Mouse (Mus musculus) heart, embryonic 10.5 days (tissue): Measurements from ENCODE around the gene Ubac2. TPM values are rescaled to one million over a fixed set of nuclear protein-coding genes. Genes with fewer than 3 reads are reported as not detected.

Experiments
- DNase-seq: peaks from one replicate; pipeline ENCODE4 v3.0.0-alpha.2; 2017; ENCODE audit warnings: low spot score
- H3K27ac ChIP-seq: fragments of 300-500 bp; sonication (generic); 2 replicates; pipeline ENCODE4 v1.5.1; 2016; ENCODE audit warnings: mild to moderate bottlenecking
- H3K27me3 ChIP-seq: fragments of 300-500 bp; sonication (generic); 2 replicates; pipeline ENCODE4 v1.6.1; 2016; ENCODE audit warnings: mild to moderate bottlenecking; ENCODE audit not compliant: poor library complexity, insufficient read depth, severe bottlenecking
- H3K36me3 ChIP-seq: fragments of 300-500 bp; sonication (generic); 2 replicates; pipeline ENCODE4 v1.6.1; 2016; ENCODE audit warnings: mild to moderate bottlenecking, moderate library complexity
- H3K4me1 ChIP-seq: fragments of 300-500 bp; sonication (generic); 2 replicates; pipeline ENCODE4 v1.6.1; 2016; ENCODE audit warnings: mild to moderate bottlenecking
- H3K4me3 ChIP-seq: fragments of 300-500 bp; sonication (generic); 2 replicates; pipeline ENCODE4 v1.5.1; 2016; ENCODE audit warnings: mild to moderate bottlenecking, moderate library complexity
- H3K9me3 ChIP-seq: fragments of 300-500 bp; sonication (generic); 2 replicates; pipeline ENCODE4 v1.6.1; 2016; ENCODE audit warnings: mild to moderate bottlenecking, moderate library complexity
- WGBS: fragments of 180-500 bp; shearing (Covaris S2); methylation state at CpG from one replicate; pipeline ENCODE4 v1.1.7; 2016; 5-methylcytosine and 5-hydroxymethylcytosine counted together
- polyA plus RNA-seq: library from polyadenylated mRNA; unstranded; fragments of >200 nt; fragmentation: Nextera tagmentation; extraction: Ambion mirVana; gene quantifications from 2 replicates; pipeline ENCODE4 v1.2.1, GENCODE M21; 2016

The Ubac2 gene
- polyA plus RNA-seq, 1 experiment from 2014 or later = 63.4 TPM

DNA sequence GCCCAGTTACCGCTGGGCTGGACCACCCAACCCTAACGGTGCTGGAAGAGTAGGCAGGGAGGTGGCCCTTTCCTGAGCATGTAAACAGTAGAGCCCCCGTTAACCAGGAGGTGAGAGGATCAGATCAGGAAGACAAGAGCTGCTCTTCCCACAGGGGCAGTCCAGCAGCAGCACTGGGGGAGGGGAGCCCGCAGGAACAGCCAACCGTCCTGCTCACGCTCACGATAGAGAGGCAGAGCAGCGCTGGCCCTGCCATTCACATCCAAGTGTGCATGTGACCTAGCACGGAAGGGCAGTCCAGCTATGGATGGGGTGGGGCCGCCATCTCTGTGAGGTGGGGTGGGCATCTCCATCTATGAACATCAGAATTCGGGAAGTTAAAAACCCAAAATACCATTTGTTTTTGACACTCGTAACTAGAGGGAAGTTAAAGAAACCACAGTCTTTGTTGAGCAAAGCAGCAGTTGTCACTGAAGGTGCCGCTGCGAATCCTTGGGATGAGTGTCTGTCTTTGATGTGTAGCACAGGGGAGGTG, 135.1 kb downstream of the Ubac2 start:
- Histone ChIP-seq H3K27me3 (no peaks in the 10 kb centered on the region), H3K36me3 (peaks cover 36% of the 10 kb centered on the region), H3K27ac (no peak overlapping the region), H3K4me1 (peaks cover 45% of the 10 kb centered on the region), H3K4me3 (no peak overlapping the region), H3K9me3 (no peaks in the 10 kb centered on the region)
- DNase-seq = no peak
- 78% methylated on average over 14 of the region's 14 CpGs for WGBS

GRCm38 (mm10) chr14:122017958-122018357, 139.5 kb downstream of the Ubac2 start:
- no peaks in the 10 kb centered on the region for H3K27me3 ChIP-seq
- peaks cover 56% of the 10 kb centered on the region for H3K4me1 ChIP-seq
- DNase-seq = no peak
- 89% methylated on average over 2 of the region's 2 CpGs for WGBS
- H3K4me3 ChIP-seq = no peak overlapping the region
- H3K9me3 ChIP-seq = no peaks in the 10 kb centered on the region
- peaks cover 20% of the 10 kb centered on the region; the same call in 1 of the 2 replicates for H3K36me3 ChIP-seq
- H3K27ac ChIP-seq = no peak overlapping the region

DNA sequence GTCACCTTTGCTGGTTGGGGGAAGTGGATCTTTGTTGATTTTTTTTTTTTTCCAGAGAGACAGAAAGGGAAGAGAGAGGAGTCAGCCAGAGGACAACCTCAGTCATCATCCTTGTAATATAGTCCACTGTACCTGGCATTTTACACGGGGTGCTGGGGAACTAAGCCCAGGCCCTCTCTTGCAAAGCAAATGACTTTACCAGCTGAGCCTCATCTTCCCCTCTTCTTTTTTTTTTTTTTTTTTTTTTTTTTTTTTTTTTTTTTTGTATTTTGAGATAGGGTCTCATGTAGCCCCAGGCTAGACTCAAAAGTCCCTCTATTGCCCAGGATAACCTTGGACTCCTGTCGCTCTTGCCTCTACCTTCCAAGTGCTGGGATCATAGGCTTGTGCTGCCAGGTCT, 141.0 kb downstream of the Ubac2 start:
- H3K4me3 ChIP-seq = no peak overlapping the region
- H3K27me3 ChIP-seq = no peaks in the 10 kb centered on the region
- no peak overlapping the region for H3K27ac ChIP-seq
- no peaks in the 10 kb centered on the region for H3K9me3 ChIP-seq
- H3K4me1 ChIP-seq = peaks cover 55% of the 10 kb centered on the region
- no peak for DNase-seq
- 90% methylated on average over 2 of the region's 2 CpGs for WGBS
- 0 out of 2 replicates have a peak, but pooled peaks cover 12% of the 10 kb centered on the region for H3K36me3 ChIP-seq

DNA sequence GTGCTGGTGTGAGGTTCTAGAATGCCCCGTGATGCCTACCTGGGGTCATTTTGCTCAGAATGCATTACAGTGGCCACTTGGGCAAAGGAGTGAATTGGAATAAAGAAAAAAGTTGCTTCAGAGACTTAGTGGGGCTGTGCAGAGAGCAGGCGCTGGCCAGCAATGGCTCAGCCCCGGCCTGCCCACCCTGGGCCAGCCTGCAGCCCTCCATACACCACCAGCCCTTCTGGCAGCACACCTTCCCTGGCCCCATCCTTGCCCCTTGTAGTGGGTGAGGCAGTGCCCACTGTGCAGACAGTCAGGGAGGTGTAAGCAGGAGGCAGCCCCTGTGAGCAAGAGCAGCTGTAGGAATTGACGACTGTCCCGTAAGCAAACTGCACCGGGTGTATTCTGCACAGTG, 142.1 kb downstream of the Ubac2 start:
- H3K4me1 ChIP-seq = peaks cover 43% of the 10 kb centered on the region
- H3K27ac ChIP-seq = no peak overlapping the region
- DNase-seq = no peak
- 95% methylated on average over 6 of the region's 6 CpGs for whole genome bisulfite sequencing
- H3K36me3 ChIP-seq = 0 out of 2 replicates have a peak, but pooled peaks cover 11% of the 10 kb centered on the region
- H3K4me3 ChIP-seq = no peak overlapping the region
- no peaks in the 10 kb centered on the region for H3K27me3 ChIP-seq
- H3K9me3 ChIP-seq = no peaks in the 10 kb centered on the region

DNA sequence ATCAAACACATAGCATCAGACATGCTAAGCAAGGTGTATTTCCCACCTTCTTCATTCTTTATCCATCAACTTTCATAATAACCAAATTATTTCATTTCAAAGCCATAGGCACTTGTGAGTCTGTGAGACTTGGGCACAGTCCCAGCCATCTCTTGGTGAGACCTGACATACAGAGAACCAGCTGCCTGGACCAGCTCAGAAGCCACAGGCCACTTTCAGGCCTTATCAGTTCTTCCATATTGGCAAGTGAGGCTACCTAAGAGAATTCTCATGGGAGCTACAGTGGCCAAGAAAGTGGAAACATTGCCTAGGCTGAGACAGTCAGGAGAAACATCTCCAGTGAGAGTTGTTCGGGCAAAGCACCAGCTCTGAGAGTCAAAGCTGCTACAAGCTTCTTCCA, 144.6 kb downstream of the Ubac2 start:
- no peak overlapping the region for H3K27ac ChIP-seq
- H3K9me3 ChIP-seq = no peaks in the 10 kb centered on the region
- 0 out of 2 replicates have a peak, but pooled peaks cover 11% of the 10 kb centered on the region for H3K36me3 ChIP-seq
- no peaks in the 10 kb centered on the region for H3K27me3 ChIP-seq
- WGBS = 81% methylated on average over 1 of the region's 1 CpGs
- no peak for DNase-seq
- H3K4me3 ChIP-seq = no peak overlapping the region
- peaks cover 30% of the 10 kb centered on the region for H3K4me1 ChIP-seq

- no peaks in the 10 kb centered on the region for H3K27me3 ChIP-seq
- H3K27ac ChIP-seq = no peak overlapping the region
- 0 out of 2 replicates have a peak, but pooled peaks cover 11% of the 10 kb centered on the region for H3K36me3 ChIP-seq
- H3K4me3 ChIP-seq = no peak overlapping the region
- no peak for DNase-seq
- peaks cover 31% of the 10 kb centered on the region for H3K4me1 ChIP-seq
- no peaks in the 10 kb centered on the region for H3K9me3 ChIP-seq
Measured at GRCm38 (mm10) chr14:122023928-122024327, 145.5 kb downstream of the Ubac2 start.

GRCm38 (mm10) chr14:122028926-122029745, 150.7 kb downstream of the Ubac2 start:
- no peak for DNase-seq
- Histone ChIP-seq H3K36me3 (no peaks in the 10 kb centered on the region), H3K4me3 (no peak overlapping the region), H3K27ac (no peak overlapping the region), H3K9me3 (no peaks in the 10 kb centered on the region), H3K27me3 (no peaks in the 10 kb centered on the region), H3K4me1 (peaks cover 7% of the 10 kb centered on the region; the same call in 1 of the 2 replicates)
- 88% methylated on average over 11 of the region's 11 CpGs for WGBS

- Histone ChIP-seq H3K36me3 (no peaks in the 10 kb centered on the region), H3K4me3 (no peak overlapping the region), H3K27ac (no peak overlapping the region), H3K27me3 (no peaks in the 10 kb centered on the region), H3K9me3 (no peaks in the 10 kb centered on the region), H3K4me1 (peaks cover 7% of the 10 kb centered on the region; the same call in 1 of the 2 replicates)
- DNase-seq = no peak
- WGBS = 86% methylated on average over 4 of the region's 4 CpGs
Measured at GRCm38 (mm10) chr14:122029851-122030250, 151.4 kb downstream of the Ubac2 start.

- H3K4me3 ChIP-seq = no peak overlapping the region
- 73% methylated on average over 2 of the region's 2 CpGs for WGBS
- DNase-seq = no peak
- H3K4me1 ChIP-seq = peaks cover 7% of the 10 kb centered on the region; the same call in 1 of the 2 replicates
- no peaks in the 10 kb centered on the region for H3K36me3 ChIP-seq
- H3K27me3 ChIP-seq = no peaks in the 10 kb centered on the region
- no peak overlapping the region for H3K27ac ChIP-seq
- H3K9me3 ChIP-seq = no peaks in the 10 kb centered on the region
Measured at GRCm38 (mm10) chr14:122032045-122032444, 153.6 kb downstream of the Ubac2 start.

DNA sequence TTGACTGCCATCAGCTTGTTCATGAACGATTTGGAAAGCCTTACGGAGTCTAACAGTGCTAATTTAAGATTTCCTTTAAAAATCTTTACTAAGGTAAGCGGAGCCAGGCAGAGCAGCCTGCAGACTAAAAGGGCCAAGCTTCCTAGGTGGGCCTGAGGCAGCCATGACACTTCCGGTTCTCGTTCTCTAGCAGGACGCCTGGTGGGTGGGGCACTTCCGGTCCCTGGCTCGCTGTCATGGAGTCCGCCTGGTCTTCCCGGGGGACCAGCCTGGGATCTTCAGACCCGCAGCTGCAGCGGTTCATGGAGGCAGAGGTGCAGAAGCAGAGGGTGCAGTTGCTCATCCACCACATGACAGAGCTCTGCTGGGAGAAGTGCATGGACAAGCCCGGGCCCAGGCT, 156.0 kb downstream of the Ubac2 start, which contains the start of gene Timm8a2:
Gene Timm8a2 (plus strand): TSS at position 224 of the 400 bp plus-strand sequence.
- Histone ChIP-seq H3K4me3 (no peak within 1 kb of the TSS), H3K9me3 (no peaks in the 10 kb centered on the region; the same call in 1 of the 2 replicates), H3K4me1 (no peaks in the 10 kb centered on the region; the same call in 1 of the 2 replicates), H3K27ac (no peak within 1 kb of the TSS), H3K27me3 (no peaks in the 10 kb centered on the region), H3K36me3 (no peaks in the 10 kb centered on the region)
- 91% methylated on average over 13 of the region's 13 CpGs for WGBS
- DNase-seq = no peak

DNA sequence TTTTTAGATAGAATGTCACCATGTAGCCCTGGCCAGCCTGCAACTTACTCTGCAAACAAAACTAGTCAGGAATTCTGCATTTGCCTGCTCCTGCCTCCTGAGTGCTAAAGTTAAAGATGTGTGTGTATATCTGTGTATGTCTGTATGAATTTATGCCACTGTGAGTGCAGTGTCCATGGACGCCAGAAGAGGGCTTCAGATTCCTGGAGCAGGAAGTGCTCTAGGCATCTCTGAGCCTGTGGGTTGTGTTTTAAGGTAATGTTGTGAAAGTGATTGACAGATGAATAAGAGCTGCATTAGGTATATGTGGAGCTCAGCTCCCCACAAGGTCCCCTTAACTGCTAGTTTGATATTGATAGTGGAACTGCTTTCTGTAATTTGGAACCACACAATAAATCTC, 156.8 kb downstream of the Ubac2 start:
- Histone ChIP-seq H3K9me3 (no peaks in the 10 kb centered on the region; the same call in 1 of the 2 replicates), H3K27ac (no peak overlapping the region), H3K36me3 (no peaks in the 10 kb centered on the region), H3K27me3 (no peaks in the 10 kb centered on the region), H3K4me1 (no peaks in the 10 kb centered on the region; the same call in 1 of the 2 replicates), H3K4me3 (no peak overlapping the region)
- WGBS = 85% methylated on average over 1 of the region's 1 CpGs
- DNase-seq = no peak

GRCm38 (mm10) chr14:122035860-122036259, 157.4 kb downstream of the Ubac2 start:
- no peak overlapping the region for H3K27ac ChIP-seq
- H3K4me1 ChIP-seq = no peaks in the 10 kb centered on the region; the same call in 1 of the 2 replicates
- no peaks in the 10 kb centered on the region; the same call in 1 of the 2 replicates for H3K9me3 ChIP-seq
- 80% methylated on average over 2 of the region's 2 CpGs for WGBS
- DNase-seq = no peak
- H3K4me3 ChIP-seq = no peak overlapping the region
- no peaks in the 10 kb centered on the region for H3K36me3 ChIP-seq
- no peaks in the 10 kb centered on the region for H3K27me3 ChIP-seq
